Mouse (Mus musculus) adrenal gland, postnatal 14 days (tissue): ENCODE data around the gene Dlx6. TPM values are rescaled to one million over a fixed set of nuclear protein-coding genes. Genes with fewer than 3 reads are reported as not detected.

Experiments
- DNase-seq: peaks from one replicate; pipeline ENCODE4 v3.0.0; 2021; ENCODE audit warnings: mixed read lengths
- total RNA-seq: library from RNA; stranded (reverse); gene quantifications from 2 replicates; pipeline ENCODE4 v1.2.3, GENCODE M21; 2021

The Dlx6 gene
- total RNA-seq, 1 experiment from 2014 or later: not detected

DNA sequence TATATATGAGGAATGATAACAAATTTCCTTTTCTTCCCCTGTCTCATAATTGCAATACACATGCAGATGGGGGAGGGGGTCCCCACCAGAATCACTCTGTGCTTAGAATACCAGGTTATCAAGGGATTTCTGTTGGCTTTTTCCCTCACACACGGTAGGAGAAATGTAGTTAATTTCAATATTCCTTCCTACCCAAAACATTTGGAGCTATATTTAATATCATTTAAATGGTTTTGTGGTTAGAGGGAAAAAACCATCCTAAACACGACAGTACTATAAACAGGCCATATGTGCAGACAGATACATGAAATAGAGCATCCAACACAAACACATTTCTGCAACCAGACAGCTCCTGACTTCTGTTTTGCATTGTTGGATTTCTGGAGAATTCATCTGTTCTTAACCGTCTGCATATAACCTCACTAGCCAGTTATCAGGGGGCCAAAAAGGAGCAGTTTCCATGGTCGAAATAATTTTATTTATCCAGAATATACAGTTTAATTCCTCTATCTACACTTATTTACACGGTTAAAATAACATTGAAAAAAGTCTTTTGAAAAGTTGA, 14.3 kb downstream of the Dlx6 start:
- no peak for DNase-seq

DNA sequence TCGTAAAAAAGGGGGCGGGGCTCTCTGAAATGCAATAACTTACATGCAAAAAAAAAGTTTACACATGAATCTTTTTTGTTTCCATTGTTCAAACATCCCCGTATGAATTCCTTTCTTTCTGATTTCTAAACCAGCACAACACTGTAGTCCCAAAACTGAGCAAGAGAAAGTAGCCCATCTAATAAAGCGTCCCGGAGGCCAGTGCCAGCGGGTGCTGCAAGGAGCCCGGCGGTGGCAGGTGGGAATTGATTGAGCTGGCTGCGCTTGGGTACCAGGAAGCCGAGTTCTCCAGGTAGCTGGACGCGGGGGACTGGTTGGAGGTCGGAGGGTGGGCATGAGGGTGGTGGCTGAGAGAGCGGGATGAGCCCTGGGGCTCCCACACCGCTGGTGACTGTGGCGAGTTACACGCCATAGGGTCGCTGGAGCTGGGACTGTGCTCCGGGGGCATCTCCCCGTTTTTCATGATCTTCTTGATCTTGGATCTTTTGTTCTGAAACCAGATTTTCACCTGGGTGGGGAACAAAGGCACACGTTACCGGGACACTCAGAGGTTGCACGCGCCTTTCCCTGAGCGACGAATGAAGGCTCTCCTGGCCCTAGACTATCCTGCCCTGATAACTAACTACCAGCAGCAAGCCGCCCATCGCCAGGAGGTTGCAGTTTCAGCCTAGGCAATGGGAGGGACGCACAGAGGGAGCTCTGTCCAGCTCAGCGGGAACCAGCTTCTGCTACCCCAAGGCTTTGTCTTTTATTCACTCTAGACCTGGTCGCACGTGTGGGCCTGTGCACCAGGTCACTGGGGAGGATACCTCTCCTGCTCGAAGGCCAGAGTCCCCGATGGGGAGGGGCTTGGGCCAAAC, 15.1 kb downstream of the Dlx6 start:
- no peak for DNase-seq

DNA sequence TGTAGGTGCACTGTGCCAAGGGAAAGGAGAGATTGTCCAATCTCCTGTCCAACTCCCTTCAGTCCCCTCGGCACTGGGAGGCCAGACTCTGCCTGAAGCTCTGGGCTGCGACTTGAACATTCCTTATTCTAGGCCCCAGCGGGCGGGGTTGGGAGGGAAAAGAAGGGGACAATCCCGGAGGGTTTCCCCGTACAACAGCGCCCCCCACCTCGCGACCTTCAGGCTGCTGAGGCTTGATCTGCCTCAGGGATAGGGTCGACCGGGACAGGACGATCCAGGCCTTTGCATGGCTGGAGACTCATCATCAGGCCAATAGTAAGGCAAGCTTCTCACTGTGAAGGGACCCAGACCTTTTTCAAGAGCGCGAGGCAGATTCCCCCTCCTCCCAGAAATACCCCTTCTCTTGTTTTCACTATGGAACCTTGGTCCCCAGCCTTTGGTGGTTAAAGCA, 15.7 kb downstream of the Dlx6 start:
- DNase-seq: no peak

DNA sequence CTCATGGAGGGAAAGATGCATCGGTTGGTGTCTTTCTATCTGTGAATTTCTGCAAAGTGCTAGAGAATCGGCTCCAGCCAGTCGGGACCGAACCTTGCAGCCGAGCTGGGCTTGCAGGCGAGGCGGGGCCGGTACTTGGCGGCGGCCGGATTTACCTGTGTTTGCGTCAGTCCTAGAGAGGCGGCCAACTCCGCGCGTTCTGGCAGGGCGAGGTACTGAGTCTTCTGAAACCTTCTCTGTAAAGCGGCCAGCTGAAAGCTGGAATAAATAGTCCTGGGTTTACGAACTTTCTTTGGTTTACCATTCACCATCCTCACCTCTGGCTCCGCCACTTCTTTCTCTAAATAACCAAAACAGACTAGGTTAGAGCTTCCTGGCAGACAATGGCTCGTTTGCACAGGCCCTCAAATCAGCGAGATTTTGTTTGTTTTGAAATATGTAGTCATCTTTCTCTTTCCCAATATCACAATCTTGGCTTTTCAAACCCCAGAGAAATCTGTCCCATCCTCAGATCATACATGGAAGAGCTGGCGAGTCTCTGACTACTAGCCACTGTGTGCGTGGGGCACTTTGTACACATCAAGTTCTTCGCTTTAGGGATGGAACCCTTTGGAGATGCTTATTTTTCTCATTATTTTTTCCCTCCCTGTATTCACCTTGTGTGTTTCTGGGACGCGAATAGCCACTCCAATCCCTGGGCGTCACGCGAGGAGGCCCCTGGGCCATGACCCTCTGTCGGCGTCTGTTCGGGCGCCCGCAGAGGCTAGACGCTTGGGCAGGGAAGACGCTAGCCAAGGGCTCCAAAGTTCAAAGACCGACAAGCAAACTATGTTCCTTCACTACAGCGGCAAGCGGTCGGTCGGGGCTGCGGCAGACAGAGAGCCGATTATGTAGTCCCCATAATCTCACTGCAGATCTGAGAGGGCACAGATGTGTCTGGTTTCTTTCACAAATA, 16.5 kb downstream of the Dlx6 start:
- no peak for DNase-seq

DNA sequence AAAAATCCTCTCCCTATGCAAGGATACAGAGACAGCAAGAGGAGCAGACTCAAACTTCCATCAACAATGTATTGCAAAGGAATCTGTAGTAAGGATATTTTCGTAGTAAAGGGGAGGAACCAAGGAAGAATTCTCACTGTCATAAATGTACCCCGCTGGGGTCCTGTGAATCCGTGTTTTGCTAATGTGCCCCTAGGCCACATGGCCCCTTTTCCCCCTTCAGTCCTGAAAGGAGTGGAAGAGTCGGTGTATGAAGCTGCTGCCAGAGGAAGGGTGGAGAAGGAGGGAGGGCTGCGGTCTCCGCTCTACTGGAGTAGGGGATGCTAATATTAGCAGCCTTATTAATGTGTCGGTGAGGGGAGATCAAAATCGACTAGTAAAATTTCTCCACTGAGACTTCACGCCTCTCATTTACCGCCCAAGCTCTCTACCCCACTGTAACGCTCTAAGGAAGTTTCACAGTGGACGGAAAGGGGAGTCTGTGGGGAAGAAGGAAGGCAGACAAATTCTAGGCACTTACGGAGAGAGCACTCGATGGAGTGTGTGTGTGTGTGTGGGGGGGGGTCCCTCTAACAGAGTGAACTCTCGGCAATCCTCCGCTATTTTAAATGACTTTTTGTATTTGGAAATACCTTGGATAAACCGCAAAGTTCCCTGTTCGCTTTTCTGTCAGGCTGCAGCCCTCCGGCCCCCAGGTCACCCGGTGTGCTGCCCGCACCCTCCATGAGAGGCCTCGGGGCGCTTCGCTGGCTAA, 17.4 kb downstream of the Dlx6 start:
- no peak for DNase-seq

DNA sequence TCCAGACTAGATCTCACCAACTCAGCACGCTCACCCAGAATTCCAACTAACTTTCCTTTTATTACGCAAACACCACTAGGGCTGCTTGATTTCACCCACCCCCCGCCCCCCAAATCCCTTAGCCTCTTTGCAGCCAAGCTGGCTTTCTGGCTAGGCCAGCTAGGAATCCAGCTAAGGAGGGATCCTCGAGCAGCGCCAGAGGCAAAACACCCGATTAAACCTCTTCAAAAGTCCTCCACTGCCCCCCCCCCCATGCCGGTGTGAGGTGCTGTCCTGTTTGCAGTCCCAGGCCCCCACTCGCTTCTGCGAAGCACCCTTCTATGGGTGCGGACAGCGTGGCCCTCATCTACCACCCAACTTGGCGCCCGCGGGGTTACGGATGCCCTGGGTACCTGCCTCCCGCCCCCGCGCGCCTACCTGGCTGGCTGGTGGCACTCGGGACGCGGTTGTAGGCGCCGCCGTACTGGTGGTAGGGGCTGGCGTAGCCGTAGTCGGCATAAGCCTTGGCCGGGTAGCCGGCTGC, 18.0 kb downstream of the Dlx6 start:
- DNase-seq: no peak

DNA sequence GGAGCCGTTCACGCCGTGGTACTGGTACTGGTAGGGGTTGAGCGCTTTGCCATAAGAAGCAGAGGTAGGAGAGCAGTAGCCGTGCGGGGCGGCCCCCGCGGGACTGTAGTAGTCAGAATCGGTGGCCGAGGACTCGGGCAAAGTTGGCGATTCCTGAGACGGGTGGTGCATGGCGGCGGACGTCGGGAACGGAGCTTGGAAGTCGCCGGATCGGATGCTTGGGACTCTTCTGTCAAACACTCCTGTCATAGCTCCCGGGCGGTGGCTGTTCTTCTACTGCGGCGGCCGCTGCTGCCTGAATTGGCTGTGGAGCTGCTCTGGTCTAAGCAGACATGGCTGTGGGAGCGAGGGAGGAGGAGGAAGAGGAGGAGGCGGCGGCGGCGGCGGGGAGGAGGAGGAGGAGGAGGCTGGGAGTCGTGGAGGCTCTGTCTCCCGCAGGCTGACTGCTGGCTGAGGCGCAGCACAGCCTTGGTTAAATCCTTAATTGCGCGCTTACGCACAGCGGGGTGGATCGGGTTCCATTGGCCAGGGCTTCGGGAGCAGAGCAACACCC, 18.6 kb downstream of the Dlx6 start, which contains the start of gene Dlx5:
Gene Dlx5, minus strand, starts transcription at position 448 of the 553 bp plus-strand sequence.
- DNase-seq: peak; percentile 39

DNA sequence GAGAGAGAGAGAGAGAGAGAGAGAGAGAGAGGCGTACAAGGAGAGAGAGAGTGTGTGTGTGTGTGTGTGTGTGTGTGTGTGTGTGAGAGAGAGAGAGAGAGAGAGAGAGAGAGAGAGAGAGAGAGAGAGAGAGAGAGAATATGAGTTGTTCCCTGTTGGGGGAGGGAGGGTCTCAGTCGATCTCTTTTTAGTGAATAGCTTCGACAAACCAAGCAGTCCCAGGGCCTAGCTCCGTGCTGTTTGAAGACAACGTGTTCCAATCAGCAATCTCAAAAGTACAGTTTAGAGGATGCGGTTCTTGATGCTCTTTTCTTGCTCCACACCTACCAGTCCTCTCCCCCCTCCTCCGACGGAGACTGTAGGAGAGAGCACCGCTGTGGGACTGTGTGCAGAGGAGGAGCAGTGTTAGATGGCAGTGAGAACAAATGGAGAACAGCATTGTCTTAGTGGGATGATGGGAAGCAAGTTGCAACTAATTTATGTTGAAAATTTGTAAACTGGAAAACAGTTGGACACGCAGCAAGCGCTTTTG, 19.2 kb downstream of the Dlx6 start:
- DNase-seq: no peak

DNA sequence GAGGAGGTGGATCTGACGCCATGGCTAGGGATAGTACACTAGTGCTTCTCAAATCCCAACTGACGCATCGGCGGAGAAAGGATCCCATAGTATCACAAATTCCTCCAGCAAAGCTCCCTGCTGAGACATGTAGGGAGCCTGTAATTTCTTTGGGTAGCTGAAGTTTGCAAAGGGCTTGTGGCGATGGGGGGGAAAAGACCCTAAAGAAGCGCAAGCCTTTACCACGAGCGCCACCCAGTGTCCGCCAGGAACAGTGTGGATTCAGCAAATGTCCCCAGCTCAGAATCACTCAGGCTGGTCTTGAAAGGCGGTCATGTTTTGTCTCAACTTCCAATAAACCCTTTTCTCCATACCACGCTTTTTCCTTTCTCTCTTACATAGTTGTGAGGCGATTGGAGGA, 21.8 kb downstream of the Dlx6 start:
- peak; percentile 53 for DNase-seq

DNA sequence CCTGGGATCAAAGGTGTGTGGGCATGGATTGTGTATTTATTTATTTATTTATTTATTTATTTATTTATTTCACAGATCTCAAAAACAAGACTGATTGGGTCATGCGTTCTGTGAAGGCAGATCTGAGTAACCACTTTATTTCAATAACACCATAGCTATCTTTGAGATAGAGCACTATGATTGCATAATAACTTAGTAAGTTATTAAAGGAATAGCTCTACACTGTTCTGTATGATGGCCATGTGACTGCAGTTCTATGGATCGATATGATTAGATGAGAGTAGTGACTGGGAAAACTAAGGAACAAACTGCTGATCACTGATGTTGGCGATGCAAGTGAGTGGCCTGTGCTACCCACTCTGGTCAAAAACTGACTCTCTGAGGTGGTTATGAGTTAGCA, 23.1 kb downstream of the Dlx6 start:
- DNase-seq: no peak

DNA sequence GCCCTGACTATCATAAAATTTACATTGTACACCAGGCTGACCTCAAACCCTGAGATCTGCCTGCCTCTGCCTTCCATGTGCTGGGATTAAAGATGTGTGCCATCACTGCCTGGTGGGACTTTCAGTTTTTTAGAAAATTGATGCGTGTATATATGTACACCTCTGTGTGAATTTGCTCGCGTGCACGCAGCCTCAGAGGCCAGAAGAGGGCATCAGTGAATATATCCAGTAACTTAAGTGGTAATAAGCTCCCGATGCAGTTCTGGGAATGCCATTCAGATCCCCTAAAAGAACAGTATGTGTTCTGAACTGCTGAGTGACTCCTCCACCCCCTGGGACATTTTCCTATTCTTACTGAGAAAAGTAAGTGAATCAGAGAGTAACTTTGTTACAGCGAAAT, 26.9 kb downstream of the Dlx6 start:
- DNase-seq: no peak

DNA sequence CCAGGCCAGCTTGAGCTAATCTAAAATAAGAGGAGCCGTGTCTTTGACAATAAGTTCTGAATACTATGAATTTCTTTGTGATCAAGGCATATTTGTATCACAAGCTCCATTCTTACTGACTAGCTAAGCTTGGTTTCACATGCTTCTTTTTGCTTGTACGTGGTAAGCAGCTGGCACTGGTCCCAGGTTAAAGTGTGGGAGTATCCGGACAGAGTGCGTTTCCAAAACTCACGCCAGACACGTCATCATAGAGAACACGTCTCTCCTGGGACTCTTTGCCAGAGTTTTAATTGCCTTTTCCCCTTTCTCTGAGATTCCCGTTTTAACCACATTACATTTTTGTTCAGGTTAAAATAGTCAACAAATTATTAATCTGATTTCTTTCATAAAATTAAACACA, 46.5 kb downstream of the Dlx6 start:
- peak; percentile 63 for DNase-seq

DNA sequence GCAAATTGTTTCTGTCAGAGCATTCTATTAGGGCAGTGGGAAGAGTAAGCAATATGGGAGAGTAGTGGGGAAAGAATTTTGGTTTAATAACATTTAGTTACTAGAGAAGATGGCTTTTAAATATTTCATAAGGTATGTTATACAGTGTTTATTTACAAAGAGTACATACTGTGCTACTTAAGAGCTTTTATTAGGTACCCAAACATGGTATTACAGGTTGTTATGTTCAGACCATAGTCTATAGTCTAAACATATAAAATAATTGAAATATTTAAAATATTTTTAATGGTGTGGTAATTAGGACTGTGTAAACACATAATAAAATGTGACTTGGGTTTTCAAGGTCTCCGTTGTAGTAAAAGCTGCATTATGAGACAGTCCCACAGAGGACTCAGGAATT, 51.2 kb downstream of the Dlx6 start:
- no peak for DNase-seq

DNA sequence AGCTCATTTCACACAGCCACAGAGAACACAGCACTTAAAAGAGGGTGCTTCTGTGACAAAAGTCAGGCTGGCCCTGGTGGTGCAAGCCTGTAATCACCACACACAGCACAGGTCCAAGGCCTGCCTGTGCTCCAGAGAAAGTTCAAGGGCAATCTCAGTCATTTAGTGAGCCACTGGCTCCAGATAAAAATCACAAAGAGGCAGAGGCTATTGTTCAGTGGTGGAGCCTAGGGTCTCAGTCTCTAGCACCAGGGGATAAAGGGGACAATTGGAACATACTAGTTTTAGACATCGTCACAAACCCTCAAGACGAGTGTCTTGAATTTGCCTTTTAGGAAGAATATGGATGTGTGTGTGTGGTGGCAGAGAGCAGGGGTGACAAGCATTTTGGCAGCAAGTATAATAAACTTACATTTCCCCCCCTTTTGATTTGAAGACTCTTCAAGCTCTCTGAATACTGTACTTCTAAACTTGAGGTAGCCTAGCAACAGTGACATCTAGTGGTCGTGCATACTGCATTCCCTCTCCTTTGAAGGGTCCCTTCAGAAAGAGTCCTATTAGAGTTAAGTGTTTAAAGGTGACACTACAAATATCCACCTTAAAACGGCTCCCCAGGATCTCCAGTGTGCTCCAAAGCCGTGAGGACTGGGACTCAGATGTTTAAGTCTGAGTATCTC, 51.9 kb downstream of the Dlx6 start:
- peak; percentile 59 for DNase-seq

DNA sequence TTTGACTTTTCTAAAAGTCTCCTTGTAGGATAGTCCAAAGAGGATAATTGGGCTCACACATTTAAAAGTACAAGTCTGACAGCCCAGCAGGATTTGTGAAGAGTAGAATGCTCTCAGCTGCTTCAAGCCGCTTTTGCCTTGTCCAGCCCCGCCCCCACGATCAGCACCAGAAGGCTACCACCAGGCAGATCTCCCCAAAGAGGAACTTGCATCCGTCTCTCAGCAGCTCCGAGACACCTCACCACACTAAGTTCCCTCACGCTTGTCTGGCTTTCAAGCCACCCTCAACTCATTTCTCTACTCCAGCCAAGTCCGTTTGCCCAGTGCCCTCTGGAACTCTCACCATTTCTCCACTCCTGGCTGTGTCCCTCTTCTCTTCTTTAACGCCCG, 52.4 kb downstream of the Dlx6 start:
- DNase-seq: no peak

DNA sequence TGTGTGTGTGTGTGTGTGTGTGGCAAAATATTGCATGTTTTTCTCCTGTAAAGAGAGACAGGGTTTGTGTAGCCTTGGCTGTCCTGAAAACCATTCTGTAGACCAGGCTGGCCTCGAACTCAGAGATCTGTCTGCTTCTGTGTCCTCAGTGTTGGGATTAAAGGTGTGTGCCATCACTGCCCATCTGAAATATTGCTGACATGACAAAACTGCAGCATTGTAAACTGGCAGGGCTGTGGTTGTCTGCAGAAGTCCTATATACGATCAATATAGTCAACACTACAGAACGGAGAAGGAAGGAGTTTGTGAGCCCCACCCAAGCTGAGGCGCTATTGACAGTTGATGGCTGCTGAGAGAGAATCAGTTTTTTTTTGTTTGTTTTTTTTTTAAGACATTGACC, 54.2 kb downstream of the Dlx6 start:
- DNase-seq: no peak
